Mouse (Mus musculus): Measurements from ENCODE around the gene Lefty1. TPM values are rescaled to one million over a fixed set of nuclear protein-coding genes. Genes with fewer than 3 reads are reported as not detected.

Lefty1 gene
- polyA plus RNA-seq, 1 experiment from 2014 or later, result 1.2 TPM

DNA sequence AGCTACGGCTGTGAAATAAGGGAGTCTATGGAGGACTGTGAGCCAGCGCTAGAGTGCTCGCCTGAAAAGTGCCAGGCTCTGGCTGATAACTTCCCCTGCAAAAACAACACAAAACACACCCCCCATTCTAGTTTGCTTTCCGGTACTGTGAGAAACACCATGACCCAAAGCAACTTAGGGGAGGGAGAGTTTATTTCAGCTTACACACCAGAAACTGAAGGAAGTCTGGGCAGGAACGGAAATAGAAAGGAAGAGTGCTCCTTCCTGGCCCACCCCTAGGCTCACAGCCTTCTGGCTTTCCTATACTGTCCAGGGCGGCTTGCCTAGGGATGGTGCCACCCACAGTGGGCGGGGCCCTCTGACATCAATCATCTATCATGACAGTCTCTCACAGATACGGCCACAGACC is 22.2 kb downstream of the Lefty1 start:
- H3K9ac ChIP-seq (ENCODE audit: low read depth, low read length), result no peak overlapping the region
- no peak overlapping the region for H3K4me2 ChIP-seq
- no peak overlapping the region for H3K27ac ChIP-seq (ENCODE audit: low read depth, low read length)
- H3K36me3 ChIP-seq (ENCODE audit: control insufficient read depth, insufficient read depth, low read length), result 0 out of 2 replicates have a peak, but pooled peaks cover 5% of the 10 kb centered on the region
- H3K4me3 ChIP-seq (ENCODE audit: low read depth, low read length), result no peak overlapping the region
- no peaks in the 10 kb centered on the region for H3K4me1 ChIP-seq (ENCODE audit: control insufficient read depth, insufficient read depth, low read length)
- no peaks in the 10 kb centered on the region for H3K27me3 ChIP-seq (ENCODE audit: control insufficient read depth, insufficient read depth, low read length)
- 61% methylated on average over 8 of the region's 8 CpGs for WGBS (ENCODE audit: insufficient replicate concordance)
- no peak; the same call in 1 of the 2 replicates for ATAC-seq (replicated peaks; ENCODE audit: insufficient number of reproducible peaks, low FRiP score, low TSS enrichment)
- H3K9me3 ChIP-seq (replicated peaks; ENCODE audit: control insufficient read depth, low read length), result no peaks in the 10 kb centered on the region

DNA sequence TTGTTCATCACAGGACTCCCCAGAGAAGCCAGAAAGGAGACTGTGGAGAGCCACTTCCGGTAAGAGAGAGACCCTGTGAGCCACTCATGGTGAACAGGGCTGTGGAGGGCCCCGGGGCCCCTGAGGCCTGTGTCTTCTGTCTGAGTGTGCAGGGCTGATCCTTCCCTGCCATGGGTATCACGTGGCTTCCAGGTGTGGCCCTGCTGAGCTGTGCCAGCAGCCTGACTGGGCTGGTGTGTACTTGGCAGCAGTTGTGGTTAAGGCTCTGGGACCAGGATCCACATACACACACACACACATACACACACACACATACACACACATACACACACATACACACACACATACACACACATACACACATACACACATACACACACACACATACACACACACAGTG is 23.2 kb downstream of the Lefty1 start:
- no peak for ATAC-seq (replicated peaks; ENCODE audit: insufficient number of reproducible peaks, low FRiP score, low TSS enrichment)
- 0 out of 2 replicates have a peak, but pooled peaks cover 5% of the 10 kb centered on the region for H3K36me3 ChIP-seq (ENCODE audit: control insufficient read depth, insufficient read depth, low read length)
- 71% methylated on average over 3 of the region's 3 CpGs for WGBS (ENCODE audit: insufficient replicate concordance)
- no peak overlapping the region for H3K27ac ChIP-seq (ENCODE audit: low read depth, low read length)
- H3K27me3 ChIP-seq (ENCODE audit: control insufficient read depth, insufficient read depth, low read length), result no peaks in the 10 kb centered on the region
- H3K4me2 ChIP-seq, result no peak overlapping the region
- no peak overlapping the region for H3K4me3 ChIP-seq (ENCODE audit: low read depth, low read length)
- H3K9ac ChIP-seq (ENCODE audit: low read depth, low read length), result no peak overlapping the region
- no peaks in the 10 kb centered on the region for H3K9me3 ChIP-seq (replicated peaks; ENCODE audit: control insufficient read depth, low read length)
- no peaks in the 10 kb centered on the region for H3K4me1 ChIP-seq (ENCODE audit: control insufficient read depth, insufficient read depth, low read length)

DNA sequence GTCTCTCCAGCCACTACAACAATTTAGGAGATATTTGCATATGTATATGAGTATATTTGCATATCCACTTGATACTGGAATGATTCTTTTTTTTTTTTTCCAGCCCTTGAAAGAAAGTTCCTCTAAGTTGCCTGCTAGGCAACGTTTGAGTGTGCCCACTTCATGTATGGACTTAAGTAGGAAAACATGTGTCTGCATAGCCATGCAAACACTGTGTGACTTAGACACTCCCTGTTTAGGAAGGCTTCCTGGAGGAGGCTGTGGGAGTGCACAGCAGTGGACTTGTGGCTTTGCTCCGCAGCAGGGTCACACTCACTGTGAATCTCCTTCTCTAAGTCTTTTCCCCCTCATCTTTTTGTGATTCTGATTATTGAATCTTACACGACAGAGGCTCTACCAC is 24.0 kb downstream of the Lefty1 start:
- no peak for ATAC-seq (replicated peaks; ENCODE audit: insufficient number of reproducible peaks, low FRiP score, low TSS enrichment)
- Histone ChIP-seq H3K4me3 (ENCODE audit: low read depth, low read length) (no peak overlapping the region), H3K27me3 (ENCODE audit: control insufficient read depth, insufficient read depth, low read length) (no peaks in the 10 kb centered on the region), H3K9ac (ENCODE audit: low read depth, low read length) (no peak overlapping the region), H3K4me2 (no peak overlapping the region), H3K27ac (ENCODE audit: low read depth, low read length) (no peak overlapping the region), H3K4me1 (ENCODE audit: control insufficient read depth, insufficient read depth, low read length) (no peaks in the 10 kb centered on the region), H3K9me3 (replicated peaks; ENCODE audit: control insufficient read depth, low read length) (no peaks in the 10 kb centered on the region), H3K36me3 (ENCODE audit: control insufficient read depth, insufficient read depth, low read length) (0 out of 2 replicates have a peak, but pooled peaks cover 5% of the 10 kb centered on the region)
- WGBS (ENCODE audit: insufficient replicate concordance), result 58% methylated on average over 3 of the region's 3 CpGs

DNA sequence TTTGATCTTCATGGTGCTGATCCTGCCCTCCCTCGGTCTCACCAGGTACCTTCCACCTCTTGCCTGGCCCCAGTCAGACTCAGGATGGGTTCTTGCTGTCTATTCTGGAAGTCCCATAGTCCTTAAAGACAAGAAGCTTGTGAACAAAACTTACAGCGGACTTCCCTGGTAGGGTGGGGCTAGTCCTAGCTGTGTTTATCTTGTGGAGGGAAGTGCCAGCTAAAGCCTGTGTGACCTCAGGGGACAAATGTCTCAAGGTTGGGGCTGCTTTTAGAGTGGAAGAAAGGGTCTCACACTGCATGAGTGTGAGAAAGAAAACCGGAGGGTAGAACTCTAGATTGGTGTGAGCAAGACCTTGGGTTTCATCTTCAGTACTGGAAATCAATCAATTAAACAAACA is 31.0 kb downstream of the Lefty1 start:
- WGBS (ENCODE audit: insufficient replicate concordance), result 70% methylated on average over 3 of the region's 3 CpGs
- Histone ChIP-seq H3K4me3 (ENCODE audit: low read depth, low read length) (no peak overlapping the region), H3K27ac (ENCODE audit: low read depth, low read length) (no peak overlapping the region), H3K36me3 (ENCODE audit: control insufficient read depth, insufficient read depth, low read length) (peaks cover 10% of the 10 kb centered on the region; the same call in 1 of the 2 replicates), H3K9ac (ENCODE audit: low read depth, low read length) (no peak overlapping the region), H3K4me2 (no peak overlapping the region), H3K9me3 (replicated peaks; ENCODE audit: control insufficient read depth, low read length) (no peaks in the 10 kb centered on the region), H3K27me3 (ENCODE audit: control insufficient read depth, insufficient read depth, low read length) (no peaks in the 10 kb centered on the region), H3K4me1 (ENCODE audit: control insufficient read depth, insufficient read depth, low read length) (no peaks in the 10 kb centered on the region)
- no peak for ATAC-seq (replicated peaks; ENCODE audit: insufficient number of reproducible peaks, low FRiP score, low TSS enrichment)

DNA sequence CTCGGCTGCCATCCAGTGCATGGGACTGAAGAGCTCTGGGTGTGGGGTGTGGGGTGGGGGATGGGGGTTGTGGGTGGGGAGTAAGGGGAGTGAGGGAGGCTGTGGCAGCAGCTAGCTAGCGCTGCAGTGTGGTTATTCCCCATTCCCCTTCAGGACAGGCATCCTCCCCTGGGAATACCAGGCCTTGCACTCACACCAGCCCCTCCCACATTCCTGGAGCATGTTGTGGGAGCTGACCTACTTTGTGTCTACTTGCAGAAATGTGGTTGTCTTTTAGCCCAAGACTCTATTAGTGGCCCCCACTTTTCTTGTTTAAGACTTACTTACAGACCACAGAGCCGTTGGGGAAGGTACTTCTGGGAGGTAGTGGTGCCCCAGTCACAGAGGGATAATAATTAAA is 31.7 kb downstream of the Lefty1 start:
- Histone ChIP-seq H3K4me3 (ENCODE audit: low read depth, low read length) (no peak overlapping the region), H3K36me3 (ENCODE audit: control insufficient read depth, insufficient read depth, low read length) (peaks cover 10% of the 10 kb centered on the region; the same call in 1 of the 2 replicates), H3K4me1 (ENCODE audit: control insufficient read depth, insufficient read depth, low read length) (no peaks in the 10 kb centered on the region), H3K4me2 (no peak overlapping the region), H3K9ac (ENCODE audit: low read depth, low read length) (no peak overlapping the region), H3K9me3 (replicated peaks; ENCODE audit: control insufficient read depth, low read length) (no peaks in the 10 kb centered on the region), H3K27me3 (ENCODE audit: control insufficient read depth, insufficient read depth, low read length) (no peaks in the 10 kb centered on the region), H3K27ac (ENCODE audit: low read depth, low read length) (no peak overlapping the region)
- WGBS (ENCODE audit: insufficient replicate concordance), result 41% methylated on average over 3 of the region's 3 CpGs
- no peak for ATAC-seq (replicated peaks; ENCODE audit: insufficient number of reproducible peaks, low FRiP score, low TSS enrichment)

DNA sequence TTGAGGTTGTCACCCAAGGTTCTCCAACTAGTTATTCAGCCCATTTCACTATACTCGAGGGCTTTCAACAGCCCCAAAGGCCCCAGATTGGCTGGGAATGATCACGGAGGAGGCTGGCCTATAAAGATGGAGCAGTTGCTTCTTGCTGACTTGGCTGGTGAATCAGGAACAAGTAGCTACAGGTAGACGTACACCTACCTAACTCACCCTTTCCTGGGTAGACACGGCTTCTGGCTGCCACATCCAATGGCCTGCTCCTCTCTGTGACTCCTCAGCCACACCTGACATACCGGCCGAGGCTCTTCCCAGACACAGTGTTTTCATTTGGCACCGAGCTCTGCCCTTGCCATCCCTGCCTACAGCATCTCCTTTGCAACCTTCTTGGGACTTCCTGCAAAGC is 32.4 kb downstream of the Lefty1 start:
- no peaks in the 10 kb centered on the region for H3K27me3 ChIP-seq (ENCODE audit: control insufficient read depth, insufficient read depth, low read length)
- no peak overlapping the region for H3K4me3 ChIP-seq (ENCODE audit: low read depth, low read length)
- no peak overlapping the region for H3K27ac ChIP-seq (ENCODE audit: low read depth, low read length)
- WGBS (ENCODE audit: insufficient replicate concordance), result 73% methylated on average over 7 of the region's 7 CpGs
- no peaks in the 10 kb centered on the region for H3K4me1 ChIP-seq (ENCODE audit: control insufficient read depth, insufficient read depth, low read length)
- no peak overlapping the region for H3K4me2 ChIP-seq
- peaks cover 12% of the 10 kb centered on the region; the same call in 1 of the 2 replicates for H3K36me3 ChIP-seq (ENCODE audit: control insufficient read depth, insufficient read depth, low read length)
- ATAC-seq (replicated peaks; ENCODE audit: insufficient number of reproducible peaks, low FRiP score, low TSS enrichment), result no peak
- no peaks in the 10 kb centered on the region for H3K9me3 ChIP-seq (replicated peaks; ENCODE audit: control insufficient read depth, low read length)
- no peak overlapping the region for H3K9ac ChIP-seq (ENCODE audit: low read depth, low read length)

DNA sequence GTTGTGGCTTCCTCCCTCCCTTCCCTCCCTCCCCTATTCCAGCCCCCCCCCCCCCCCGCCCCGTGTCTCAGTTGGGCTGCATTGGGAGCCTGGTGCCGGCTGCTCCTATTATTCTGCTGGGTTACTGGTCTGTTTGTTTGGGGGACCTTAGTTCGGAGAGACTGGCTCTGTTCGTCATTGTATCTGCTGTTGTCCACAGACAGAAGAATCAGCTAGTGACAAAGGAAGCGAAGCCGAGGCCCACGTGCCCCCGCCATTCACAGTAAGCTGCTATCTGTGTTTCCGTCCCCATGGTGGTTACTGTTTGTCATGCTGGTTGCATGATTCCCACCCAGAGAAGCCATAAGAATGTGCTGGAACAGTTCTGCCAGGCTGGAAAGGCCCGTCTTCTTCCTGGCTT is 38.1 kb downstream of the Lefty1 start:
- Histone ChIP-seq H3K4me1 (ENCODE audit: control insufficient read depth, insufficient read depth, low read length) (no peaks in the 10 kb centered on the region), H3K9ac (ENCODE audit: low read depth, low read length) (no peak overlapping the region), H3K27me3 (ENCODE audit: control insufficient read depth, insufficient read depth, low read length) (no peaks in the 10 kb centered on the region), H3K9me3 (replicated peaks; ENCODE audit: control insufficient read depth, low read length) (no peaks in the 10 kb centered on the region), H3K27ac (ENCODE audit: low read depth, low read length) (no peak overlapping the region), H3K4me2 (no peak overlapping the region), H3K36me3 (ENCODE audit: control insufficient read depth, insufficient read depth, low read length) (peaks cover 9% of the 10 kb centered on the region; the same call in 1 of the 2 replicates), H3K4me3 (ENCODE audit: low read depth, low read length) (no peak overlapping the region)
- no peak for ATAC-seq (replicated peaks; ENCODE audit: insufficient number of reproducible peaks, low FRiP score, low TSS enrichment)
- 82% methylated on average over 10 of the region's 11 CpGs for WGBS (ENCODE audit: insufficient replicate concordance)

DNA sequence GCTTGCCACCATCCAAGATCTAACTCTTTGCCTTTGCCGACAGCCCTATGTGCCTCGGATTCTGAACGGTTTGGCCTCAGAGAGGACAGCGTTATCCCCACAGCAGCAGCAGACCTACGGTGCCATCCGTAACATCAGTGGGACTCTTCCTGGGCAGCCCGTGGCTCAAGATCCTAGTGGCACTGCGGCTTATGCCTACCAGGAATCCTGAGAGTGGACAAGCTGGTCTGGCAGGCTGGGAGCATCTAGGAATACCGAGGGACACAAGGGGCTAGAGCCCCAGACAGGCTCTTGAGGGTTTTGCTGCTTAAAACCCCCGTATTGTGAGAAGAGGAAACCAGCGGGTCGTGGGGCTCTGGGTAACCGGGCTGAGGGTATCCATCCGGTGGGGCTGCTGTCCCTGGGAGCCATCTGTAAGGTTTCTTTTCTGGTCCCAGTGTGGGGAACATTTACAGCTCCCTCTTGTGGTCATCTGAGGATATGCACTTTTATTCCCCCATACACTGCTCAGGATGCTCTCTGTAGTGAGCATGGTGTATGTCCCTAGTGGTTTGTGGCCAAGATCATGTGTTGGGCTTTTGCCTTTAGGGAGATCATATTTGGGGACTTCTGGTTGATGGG is 39.4 kb downstream of the Lefty1 start:
- Histone ChIP-seq H3K27me3 (ENCODE audit: control insufficient read depth, insufficient read depth, low read length) (no peaks in the 10 kb centered on the region), H3K36me3 (ENCODE audit: control insufficient read depth, insufficient read depth, low read length) (peaks cover 5% of the 10 kb centered on the region; the same call in 1 of the 2 replicates), H3K9ac (ENCODE audit: low read depth, low read length) (no peak overlapping the region), H3K4me3 (ENCODE audit: low read depth, low read length) (no peak overlapping the region), H3K4me2 (no peak overlapping the region), H3K27ac (ENCODE audit: low read depth, low read length) (no peak overlapping the region), H3K4me1 (ENCODE audit: control insufficient read depth, insufficient read depth, low read length) (no peaks in the 10 kb centered on the region), H3K9me3 (replicated peaks; ENCODE audit: control insufficient read depth, low read length) (no peaks in the 10 kb centered on the region)
- ATAC-seq (replicated peaks; ENCODE audit: insufficient number of reproducible peaks, low FRiP score, low TSS enrichment), result no peak
- WGBS (ENCODE audit: insufficient replicate concordance), result 59% methylated on average over 14 of the region's 14 CpGs

DNA sequence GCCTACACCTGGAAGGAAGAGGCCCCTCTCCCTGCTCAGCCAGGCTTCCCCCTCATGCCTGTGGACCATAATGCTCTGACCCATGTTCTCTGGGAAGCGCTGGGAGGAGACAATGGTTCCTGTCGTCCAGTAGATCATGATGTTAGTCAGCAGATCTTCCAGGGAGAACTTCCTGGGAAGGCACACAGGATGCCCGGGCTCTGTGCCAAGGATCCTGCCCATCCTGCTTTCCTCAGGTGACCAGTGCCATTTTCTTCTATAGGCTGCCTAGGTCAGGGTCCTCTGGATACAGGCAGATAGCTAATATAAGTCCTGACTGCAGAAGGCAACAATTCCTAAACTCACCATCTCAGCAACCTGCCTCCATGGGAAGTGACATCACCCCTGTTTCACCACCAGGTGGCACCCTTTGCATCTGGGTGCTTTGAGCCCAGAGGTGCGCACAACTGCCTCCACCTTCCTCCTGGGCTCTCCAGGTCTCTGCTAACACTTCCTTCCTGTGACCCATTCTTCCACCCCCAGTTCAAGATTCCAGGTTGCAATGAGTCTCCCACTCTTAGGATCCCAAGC is 41.4 kb downstream of the Lefty1 start:
- H3K4me2 ChIP-seq, result no peak overlapping the region
- ATAC-seq (replicated peaks; ENCODE audit: insufficient number of reproducible peaks, low FRiP score, low TSS enrichment), result no peak
- H3K9ac ChIP-seq (ENCODE audit: low read depth, low read length), result no peak overlapping the region
- H3K9me3 ChIP-seq (replicated peaks; ENCODE audit: control insufficient read depth, low read length), result no peaks in the 10 kb centered on the region
- no peaks in the 10 kb centered on the region for H3K27me3 ChIP-seq (ENCODE audit: control insufficient read depth, insufficient read depth, low read length)
- no peaks in the 10 kb centered on the region for H3K4me1 ChIP-seq (ENCODE audit: control insufficient read depth, insufficient read depth, low read length)
- H3K4me3 ChIP-seq (ENCODE audit: low read depth, low read length), result no peak overlapping the region
- WGBS (ENCODE audit: insufficient replicate concordance), result 57% methylated on average over 4 of the region's 4 CpGs
- no peak overlapping the region for H3K27ac ChIP-seq (ENCODE audit: low read depth, low read length)
- H3K36me3 ChIP-seq (ENCODE audit: control insufficient read depth, insufficient read depth, low read length), result peaks cover 5% of the 10 kb centered on the region; the same call in 1 of the 2 replicates
